ENCODE assay signal across 8 mouse cellular contexts in genomic region chr5:123137044-123137909, GRCm38 (mm10). TPM values are rescaled to one million over a fixed set of nuclear protein-coding genes. Genes with fewer than 3 reads are reported as not detected.
DNase-seq lines count a peak whose midpoint lies in the region; ATAC-seq lines count a peak whose summit lies in the region.

No protein-coding gene starts in this region.

- peak; percentile 84 for DNase-seq in 416B (ENCODE audit: low read depth)
- DNase-seq in adrenal gland, postnatal 14 days = peak; percentile 91
- peak; percentile 93 for DNase-seq in kidney, postnatal 10 days
- DNase-seq in retina, embryonic 14.5 days (ENCODE audit: low spot score) = peak; percentile 74
- DNase-seq in urinary bladder, adult 18-20 months (ENCODE audit: low spot score in 2 of 2) = peak; percentile 92 to 94

- WGBS in heart, embryonic 13.5 days = 3% methylated on average over 20 of the region's 20 CpGs
- WGBS in lung, embryonic 15.5 days = 3% methylated on average over 20 of the region's 20 CpGs

- peak overlapping the region; percentile 86 for H3K4me2 ChIP-seq in heart, embryonic 13.5 days
- peak overlapping the region; percentile 99 for H3K4me2 ChIP-seq in lung, embryonic 15.5 days

- peak; percentile 16; the same call in 1 of the 2 replicates for ATAC-seq in erythroblast, adult 5-6 weeks (replicated peaks; ENCODE audit: low FRiP score, poor library complexity, severe bottlenecking)
- no peak for ATAC-seq in heart, embryonic 13.5 days (ENCODE audit: extremely low read depth, insufficient number of reproducible peaks, low FRiP score, low TSS enrichment)
- ATAC-seq in lung, embryonic 15.5 days (ENCODE audit: borderline replicate concordance, extremely low read depth, low FRiP score, low TSS enrichment) = peak; percentile 8; the same call in 1 of the 2 replicates

- H3K27me3 ChIP-seq in heart, embryonic 13.5 days (replicated peaks) = no peaks in the 10 kb centered on the region
- H3K27me3 ChIP-seq in lung, embryonic 15.5 days = no peaks in the 10 kb centered on the region

- H3K4me1 ChIP-seq in heart, embryonic 13.5 days = peaks cover 72% of the 10 kb centered on the region
- H3K4me1 ChIP-seq in lung, embryonic 15.5 days = peaks cover 58% of the 10 kb centered on the region

- H3K4me3 ChIP-seq in heart, embryonic 13.5 days = peak overlapping the region; percentile 96
- H3K4me3 ChIP-seq in lung, embryonic 15.5 days = peak overlapping the region; percentile 57

- H3K36me3 ChIP-seq in heart, embryonic 13.5 days = peaks cover 8% of the 10 kb centered on the region
- H3K36me3 ChIP-seq in lung, embryonic 15.5 days = no peaks in the 10 kb centered on the region

- no peaks in the 10 kb centered on the region for H3K9me3 ChIP-seq in heart, embryonic 13.5 days
- H3K9me3 ChIP-seq in lung, embryonic 15.5 days = no peaks in the 10 kb centered on the region

- H3K9ac ChIP-seq in heart, embryonic 13.5 days = peak overlapping the region; percentile 100
- H3K9ac ChIP-seq in lung, embryonic 15.5 days = peak overlapping the region; percentile 96

- H3K27ac ChIP-seq in heart, embryonic 13.5 days (replicated peaks) = peak overlapping the region; percentile 100
- peak overlapping the region; percentile 100 for H3K27ac ChIP-seq in lung, embryonic 15.5 days

RNA-seq across cellular contexts. Expression of gene Setd1b, which starts 4.7 kb away (rescaled TPM):
- total RNA-seq in adrenal gland, postnatal 14 days (2021) = 25.5 and 29.7 TPM in 2 replicates
- total RNA-seq in erythroblast, adult 5-6 weeks (2015; ENCODE audit: low replicate concordance) = 15.6 and 19.2 TPM in 2 replicates
- 5.5 and 7.7 TPM in 2 replicates for total RNA-seq in erythroblast, adult 5-6 weeks (2017; ENCODE audit: low replicate concordance)
- 6.1 and 6.2 TPM in 2 replicates for polyA plus RNA-seq in heart, embryonic 13.5 days (2015; fragmentation: Nextera tagmentation; extraction: Ambion mirVana)
- polyA plus RNA-seq in lung, embryonic 15.5 days (2015; fragmentation: Nextera tagmentation; extraction: Ambion mirVana) = 8.7 and 9.2 TPM in 2 replicates

RNA-seq across cellular contexts. Expression of gene Rhof, which starts 4.8 kb away (rescaled TPM):
- total RNA-seq in adrenal gland, postnatal 14 days (2021) = 0.89 and 4.2 TPM in 2 replicates
- 1.5 and 2.1 TPM in 2 replicates for total RNA-seq in erythroblast, adult 5-6 weeks (2015; ENCODE audit: low replicate concordance)
- 0.70 and 2.1 TPM in 2 replicates for total RNA-seq in erythroblast, adult 5-6 weeks (2017; ENCODE audit: low replicate concordance)
- polyA plus RNA-seq in heart, embryonic 13.5 days (2015; fragmentation: Nextera tagmentation; extraction: Ambion mirVana) = 0.94 and 1.7 TPM in 2 replicates
- 2.7 and 2.8 TPM in 2 replicates for polyA plus RNA-seq in lung, embryonic 15.5 days (2015; fragmentation: Nextera tagmentation; extraction: Ambion mirVana)

RNA-seq across cellular contexts. Expression of gene Psmd9, which starts 31.9 kb away (rescaled TPM):
- 25.6 and 28.6 TPM in 2 replicates for total RNA-seq in adrenal gland, postnatal 14 days (2021)
- 6.9 and 25.5 TPM in 2 replicates for total RNA-seq in erythroblast, adult 5-6 weeks (2015; ENCODE audit: low replicate concordance)
- 13.8 and 28.7 TPM in 2 replicates for total RNA-seq in erythroblast, adult 5-6 weeks (2017; ENCODE audit: low replicate concordance)
- 57.2 and 62.8 TPM in 2 replicates for polyA plus RNA-seq in heart, embryonic 13.5 days (2015; fragmentation: Nextera tagmentation; extraction: Ambion mirVana)
- polyA plus RNA-seq in lung, embryonic 15.5 days (2015; fragmentation: Nextera tagmentation; extraction: Ambion mirVana) = 85.3 and 88.7 TPM in 2 replicates

RNA-seq across cellular contexts. Expression of gene Hpd, which starts 45.2 kb away (rescaled TPM):
- total RNA-seq in adrenal gland, postnatal 14 days (2021) = 9.9 and 203 TPM in 2 replicates
- total RNA-seq in erythroblast, adult 5-6 weeks (2015; ENCODE audit: low replicate concordance) = not detected in 2 replicates
- total RNA-seq in erythroblast, adult 5-6 weeks (2017; ENCODE audit: low replicate concordance) = not detected in 2 replicates
- polyA plus RNA-seq in heart, embryonic 13.5 days (2015; fragmentation: Nextera tagmentation; extraction: Ambion mirVana) = 0.37 and 1.5 TPM in 2 replicates
- 0.72 TPM in 1 of 2 replicates, not detected in the other for polyA plus RNA-seq in lung, embryonic 15.5 days (2015; fragmentation: Nextera tagmentation; extraction: Ambion mirVana)
